Mouse (Mus musculus) MEL-GATA-1-ER (cell line): ENCODE results near the gene Ptprn2.

Experiments
- DNase-seq: peaks from one replicate; pipeline ENCODE4 v3.0.0-alpha.2; 2012; ENCODE audit warnings: low read depth; ENCODE audit errors: extremely low read depth

Ptprn2 gene

GRCm38 (mm10) chr12:116485591-116486403, at the start of gene Ptprn2:
Ptprn2 (plus strand) TSS chr12:116485720.
- DNase-seq: no peak

GRCm38 (mm10) chr12:116436125-116436524, 49.4 kb upstream of the Ptprn2 start:
- peak; percentile 66 for DNase-seq

GRCm38 (mm10) chr12:116438591-116438990, 46.9 kb upstream of the Ptprn2 start:
- DNase-seq: no peak

GRCm38 (mm10) chr12:116442184-116442583, 43.3 kb upstream of the Ptprn2 start:
- no peak for DNase-seq

GRCm38 (mm10) chr12:116449536-116449935, 36.0 kb upstream of the Ptprn2 start:
- no peak for DNase-seq

- no peak for DNase-seq
Measured at GRCm38 (mm10) chr12:116460379-116461065, 25.0 kb upstream of the Ptprn2 start.

GRCm38 (mm10) chr12:116467030-116467429, 18.5 kb upstream of the Ptprn2 start:
- no peak for DNase-seq

- DNase-seq: no peak
Measured at GRCm38 (mm10) chr12:116468348-116468747, 17.2 kb upstream of the Ptprn2 start.

- no peak for DNase-seq
Measured at GRCm38 (mm10) chr12:116469096-116469495, 16.4 kb upstream of the Ptprn2 start.

GRCm38 (mm10) chr12:116473264-116473663, 12.3 kb upstream of the Ptprn2 start:
- DNase-seq: no peak

GRCm38 (mm10) chr12:116473761-116474160, 11.8 kb upstream of the Ptprn2 start:
- DNase-seq: no peak

- no peak for DNase-seq
Measured at GRCm38 (mm10) chr12:116474676-116475075, 10.8 kb upstream of the Ptprn2 start.

- DNase-seq: no peak
Measured at GRCm38 (mm10) chr12:116478771-116479170, 6.7 kb upstream of the Ptprn2 start.

- DNase-seq: no peak
Measured at GRCm38 (mm10) chr12:116481921-116482320, 3.6 kb upstream of the Ptprn2 start.

GRCm38 (mm10) chr12:116483581-116483980, 1.9 kb upstream of the Ptprn2 start:
- DNase-seq: no peak

- no peak for DNase-seq
Measured at GRCm38 (mm10) chr12:116484991-116485390, 529 bp upstream of the Ptprn2 start.

GRCm38 (mm10) chr12:116486404-116486730, 847 bp downstream of the Ptprn2 start:
- no peak for DNase-seq

- DNase-seq: no peak
Measured at GRCm38 (mm10) chr12:116488836-116489235, 3.3 kb downstream of the Ptprn2 start.

- no peak for DNase-seq
Measured at GRCm38 (mm10) chr12:116490575-116491356, 5.2 kb downstream of the Ptprn2 start.

GRCm38 (mm10) chr12:116498666-116499065, 13.1 kb downstream of the Ptprn2 start:
- DNase-seq: no peak

- no peak for DNase-seq
Measured at GRCm38 (mm10) chr12:116500652-116501051, 15.1 kb downstream of the Ptprn2 start.

- no peak for DNase-seq
Measured at GRCm38 (mm10) chr12:116512482-116512881, 27.0 kb downstream of the Ptprn2 start.
